Mouse (Mus musculus): ENCODE measurements around the gene Unc13d. TPM values are rescaled to one million over a fixed set of nuclear protein-coding genes. Genes with fewer than 3 reads are reported as not detected.

Gene Unc13d
- polyA plus RNA-seq, 1 experiment from 2014 or later = 0.33 TPM

DNA sequence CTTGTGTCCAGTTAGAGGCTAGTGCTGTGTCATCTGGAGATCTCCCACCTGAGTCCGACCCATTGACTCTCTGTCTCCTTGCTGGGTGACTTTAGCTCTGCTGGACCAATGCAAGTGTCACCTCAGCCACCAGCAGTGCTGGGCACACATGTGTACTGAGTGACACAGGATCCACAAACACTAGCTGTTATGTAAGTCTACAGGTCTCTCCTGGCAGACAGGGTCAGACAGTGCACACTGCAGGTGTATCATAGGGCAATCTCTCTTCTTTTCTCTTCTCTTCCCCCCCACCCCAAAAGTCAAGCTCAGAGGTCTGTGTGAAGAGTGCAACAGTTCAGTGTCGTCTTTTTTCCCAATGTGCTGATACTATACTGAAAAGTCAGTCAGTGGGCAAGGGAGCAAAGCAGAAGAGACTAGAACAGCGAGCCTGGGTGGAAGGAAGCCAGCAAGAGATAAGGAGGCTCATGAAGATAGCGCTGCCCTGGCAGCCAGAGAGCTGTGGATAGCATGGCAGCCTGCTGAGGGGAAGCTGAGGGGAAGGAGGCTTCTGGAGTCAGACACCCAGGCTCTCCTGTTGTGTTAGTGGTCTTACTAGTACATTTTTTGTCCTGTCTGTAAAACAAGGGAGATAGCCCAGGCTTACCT is 20.4 kb downstream of the Unc13d start:
- POLR2A ChIA-PET = no interaction called here
- CTCF ChIA-PET = no interaction called here
- no peak for DNase-seq (ENCODE audit: low read depth, low spot score)
- no peak for TF ChIP-seq CTCF (IDR thresholded peaks at IDR 0.05)
- no peaks in the 10 kb centered on the region for H3K27me3 ChIP-seq
- ATAC-seq = no peak
- in situ Hi-C loops (cut with MboI; ENCODE audit: low pct_unique_long_range_greater_than_20kb) = no loop called here

DNA sequence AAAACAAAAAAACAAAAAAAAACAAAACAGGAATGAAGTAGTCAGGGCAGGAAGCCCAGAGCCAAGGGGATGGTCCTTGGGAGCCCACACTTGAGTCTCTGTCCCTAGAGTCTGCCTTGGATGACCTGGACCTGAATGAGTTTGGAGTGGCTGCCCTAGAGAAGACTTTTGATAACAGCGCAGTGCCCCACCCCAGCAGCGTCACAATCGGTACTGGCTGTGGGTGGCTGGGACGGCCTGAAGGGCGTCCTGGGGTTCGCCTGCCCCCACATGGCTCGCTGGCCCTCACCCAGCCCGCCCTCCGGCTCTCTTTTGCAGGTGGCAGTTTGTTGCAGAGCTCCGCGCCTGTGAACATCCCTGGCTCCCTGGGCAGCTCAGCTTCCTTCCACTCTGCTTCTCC is 21.9 kb downstream of the Unc13d start:
- POLR2A ChIA-PET = no interaction called here
- CTCF ChIA-PET = no interaction called here
- TF ChIP-seq CTCF (IDR thresholded peaks at IDR 0.05) = no peak

GRCm38 (mm10) chr11:116053510-116054229 is 24.1 kb downstream of the Unc13d start:
- DNase-seq (ENCODE audit: low read depth, low spot score) (no peak), ATAC-seq (no peak)
- ChIA-PET CTCF (interaction anchor here (1.3 to 1.9 kb wide), 2 partner anchors 15 to 17 kb away, joined by 4 to 5 read pairs; no protein-coding TSS in a partner anchor), POLR2A (no interaction called here)
- in situ Hi-C loops (cut with MboI; ENCODE audit: low pct_unique_long_range_greater_than_20kb) = no loop called here
- no peaks in the 10 kb centered on the region for H3K27me3 ChIP-seq
- no peak for TF ChIP-seq CTCF (IDR thresholded peaks at IDR 0.05)

More for the DNA sequence above, 21.9 kb downstream of the Unc13d start:
- DNase-seq (ENCODE audit: low read depth, low spot score) (no peak), ATAC-seq (no peak)
- in situ Hi-C loops (cut with MboI; ENCODE audit: low pct_unique_long_range_greater_than_20kb) = no loop called here
- H3K27me3 ChIP-seq = no peaks in the 10 kb centered on the region

GRCm38 (mm10) chr11:116050196-116050595 is 27.6 kb downstream of the Unc13d start:
- no peak for TF ChIP-seq CTCF (IDR thresholded peaks at IDR 0.05)
- DNase-seq (ENCODE audit: low read depth, low spot score) = no peak
- H3K27me3 ChIP-seq = no peaks in the 10 kb centered on the region
- no peak for ATAC-seq
- in situ Hi-C loops (cut with MboI; ENCODE audit: low pct_unique_long_range_greater_than_20kb) = no loop called here
- ChIA-PET POLR2A (no interaction called here), CTCF (no interaction called here)

GRCm38 (mm10) chr11:116049610-116050009 is 28.2 kb downstream of the Unc13d start:
- POLR2A ChIA-PET = no interaction called here

GRCm38 (mm10) chr11:116045173-116045572 is 32.6 kb downstream of the Unc13d start:
- H3K27me3 ChIP-seq = no peaks in the 10 kb centered on the region
- DNase-seq (ENCODE audit: low read depth, low spot score) = no peak
- in situ Hi-C loops (cut with MboI; ENCODE audit: low pct_unique_long_range_greater_than_20kb) = no loop called here
- no peak for ATAC-seq
- no peak for TF ChIP-seq CTCF (IDR thresholded peaks at IDR 0.05)
- CTCF ChIA-PET = interaction anchor here (0.7 to 1.9 kb wide), 2 partner anchors 10 to 12 kb away, joined by 3 to 7 read pairs; no protein-coding TSS in a partner anchor
- POLR2A ChIA-PET = interaction anchor here (0.5 to 1.7 kb wide), 3 partner anchors 14 to 154 kb away, joined by 4 to 5 read pairs (median 4); partner anchors contain the start of gene Unk

More at GRCm38 (mm10) chr11:116049610-116050009, 28.2 kb downstream of the Unc13d start:
- TF ChIP-seq CTCF (IDR thresholded peaks at IDR 0.05) = no peak
- CTCF ChIA-PET = no interaction called here
- H3K27me3 ChIP-seq = no peaks in the 10 kb centered on the region
- ATAC-seq (no peak), DNase-seq (ENCODE audit: low read depth, low spot score) (no peak)
- in situ Hi-C loops (cut with MboI; ENCODE audit: low pct_unique_long_range_greater_than_20kb) = no loop called here

GRCm38 (mm10) chr11:116043286-116043685 is 34.5 kb downstream of the Unc13d start:
- H3K27me3 ChIP-seq = no peaks in the 10 kb centered on the region
- CTCF ChIA-PET = no interaction called here
- in situ Hi-C loops (cut with MboI; ENCODE audit: low pct_unique_long_range_greater_than_20kb) = no loop called here
- DNase-seq (ENCODE audit: low read depth, low spot score) (no peak), ATAC-seq (no peak)
- POLR2A ChIA-PET = no interaction called here
- no peak for TF ChIP-seq CTCF (IDR thresholded peaks at IDR 0.05)

DNA sequence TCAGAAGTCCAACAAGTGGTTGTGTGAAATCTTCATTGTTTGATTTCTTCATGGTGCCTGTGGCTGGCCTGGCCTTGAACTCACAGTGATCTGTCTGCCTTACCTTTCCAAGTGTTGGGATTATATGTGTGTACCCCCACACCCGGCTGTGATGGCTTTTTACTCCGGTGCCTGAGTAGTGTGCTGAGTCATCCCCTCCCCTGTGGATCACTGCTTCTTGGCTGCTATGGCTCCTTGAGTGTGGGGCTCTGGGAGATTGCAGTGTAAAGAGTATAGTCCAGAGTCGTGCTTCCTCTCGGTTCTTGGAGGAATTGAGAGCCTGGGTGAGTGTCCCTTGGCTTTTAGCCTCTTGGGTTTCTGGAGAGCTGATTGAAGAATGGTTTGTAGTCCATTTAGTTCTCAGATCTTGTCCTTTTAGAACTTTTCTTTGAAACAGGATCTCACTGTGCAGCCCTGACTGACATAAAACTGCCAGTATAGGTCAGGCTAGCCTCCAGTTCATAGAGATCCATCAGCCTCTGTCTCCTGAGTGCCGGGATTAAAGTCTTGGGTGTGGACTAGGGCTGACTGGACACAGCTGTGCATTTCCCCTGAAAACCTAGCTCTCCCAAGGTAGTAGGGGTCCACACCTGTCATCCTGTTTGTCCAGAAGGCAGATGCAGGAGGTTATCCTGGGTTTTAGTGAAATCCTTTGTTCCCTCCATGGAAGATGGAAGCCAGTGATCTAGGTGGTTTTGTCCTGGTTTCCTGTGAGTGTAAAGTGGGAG is 35.2 kb downstream of the Unc13d start:
- in situ Hi-C loops (cut with MboI; ENCODE audit: low pct_unique_long_range_greater_than_20kb) = no loop called here
- no peak for TF ChIP-seq CTCF (IDR thresholded peaks at IDR 0.05)
- ChIA-PET POLR2A (interaction anchor here (0.8 kb wide), 1 partner anchor 8 kb away, joined by 3 read pairs; no protein-coding TSS in a partner anchor), CTCF (no interaction called here)
- DNase-seq (ENCODE audit: low read depth, low spot score) (no peak), ATAC-seq (no peak)
- H3K27me3 ChIP-seq = no peaks in the 10 kb centered on the region

- in situ Hi-C loops (cut with MboI; ENCODE audit: low pct_unique_long_range_greater_than_20kb) = no loop called here
- H3K27me3 ChIP-seq = no peaks in the 10 kb centered on the region
- CTCF ChIA-PET = no interaction called here
- no peak for TF ChIP-seq CTCF (IDR thresholded peaks at IDR 0.05)
- DNase-seq (ENCODE audit: low read depth, low spot score) (no peak), ATAC-seq (no peak)
- POLR2A ChIA-PET = no interaction called here
These were observed 35.9 kb downstream of the Unc13d start for GRCm38 (mm10) chr11:116041833-116042232.

DNA sequence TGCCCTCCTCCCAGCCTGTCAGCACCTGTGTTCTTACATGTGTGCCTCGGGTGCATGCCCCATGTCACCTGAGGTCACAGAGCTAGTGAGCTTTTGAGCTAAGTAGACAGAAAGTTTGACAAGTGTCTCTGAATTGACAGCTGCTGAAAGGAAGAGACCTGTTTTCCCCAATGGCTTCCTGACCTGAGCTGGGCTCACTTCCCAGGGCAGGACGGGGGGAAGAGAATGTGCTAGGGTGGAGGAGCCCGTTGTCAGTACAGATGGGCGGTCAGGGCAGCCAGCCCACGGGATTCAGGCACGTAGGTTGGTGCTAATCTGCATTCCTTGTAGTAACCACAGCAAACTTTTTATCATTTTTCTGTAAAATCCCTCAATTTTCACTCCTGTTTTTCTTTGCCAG is 37.2 kb downstream of the Unc13d start:
- POLR2A ChIA-PET = no interaction called here
- no peak for ATAC-seq
- DNase-seq (ENCODE audit: low read depth, low spot score) = no peak
- in situ Hi-C loops (cut with MboI; ENCODE audit: low pct_unique_long_range_greater_than_20kb) = no loop called here
- CTCF ChIA-PET = interaction anchor here (1.0 kb wide), 1 partner anchor 20 kb away, joined by 3 read pairs; no protein-coding TSS in a partner anchor
- TF ChIP-seq CTCF (IDR thresholded peaks at IDR 0.05) = no peak
- H3K27me3 ChIP-seq = no peaks in the 10 kb centered on the region

GRCm38 (mm10) chr11:116037826-116038225 is 39.9 kb downstream of the Unc13d start:
- in situ Hi-C loops (cut with MboI; ENCODE audit: low pct_unique_long_range_greater_than_20kb) = no loop called here
- no peak for ATAC-seq
- no peak for DNase-seq (ENCODE audit: low read depth, low spot score)
- TF ChIP-seq CTCF (IDR thresholded peaks at IDR 0.05) = no peak
- CTCF ChIA-PET = no interaction called here
- POLR2A ChIA-PET = no interaction called here
- no peaks in the 10 kb centered on the region for H3K27me3 ChIP-seq
